Mouse (Mus musculus) lung, postnatal 10 days (tissue): ENCODE measurements around the gene Syngr4.
"Not testable (repeated sequence)": the region's sequence is repeated elsewhere in the genome, so short reads cannot be mapped to it uniquely, and the experiment has no call there.

ENCODE experiments used
- DNase-seq: peaks from one replicate; pipeline ENCODE4 v3.0.0; 2021

Syngr4 gene

DNA sequence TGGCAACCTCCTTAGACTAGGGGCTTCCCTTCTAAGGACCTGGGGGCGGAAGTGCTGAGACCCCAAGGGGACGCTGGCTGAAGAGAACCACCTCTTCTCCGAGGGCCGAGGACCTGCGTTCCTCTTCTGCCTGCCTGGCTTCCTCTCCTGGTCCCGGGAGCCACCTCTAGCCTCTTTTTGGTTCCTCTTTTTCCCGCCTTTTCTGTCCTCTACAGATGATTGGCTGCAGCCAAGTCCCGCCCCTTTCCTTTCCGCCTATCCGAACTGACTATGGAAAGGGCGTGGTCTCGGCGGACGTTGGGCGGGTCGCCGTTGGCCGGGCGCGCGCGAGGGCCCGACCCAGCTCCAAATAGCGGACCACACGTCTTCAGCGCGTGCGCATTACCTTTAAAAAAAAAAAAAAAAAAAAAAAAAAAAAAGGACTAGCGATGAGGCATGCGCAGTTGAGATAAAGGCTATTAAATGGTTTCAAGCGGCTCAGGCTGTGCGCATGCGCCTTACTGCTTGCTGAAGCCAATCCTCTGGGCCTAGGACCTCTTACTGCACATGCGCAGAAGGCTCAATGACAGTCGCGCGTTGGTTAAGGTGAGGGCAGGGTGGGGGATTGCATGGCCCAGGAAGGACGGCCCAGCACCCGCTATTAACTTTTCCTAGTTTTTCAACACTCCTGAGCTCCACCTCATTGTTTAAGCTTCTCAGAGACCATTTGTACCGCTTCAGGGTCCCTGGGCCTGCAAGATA, at the start of gene Syngr4, which contains the start of gene Tmem143:
Syngr4 (minus strand) TSS at position 198 of the 741 bp plus-strand sequence.
Tmem143 (plus strand) TSS at position 425 of the 741 bp plus-strand sequence.
- DNase-seq: peak; percentile 99

DNA sequence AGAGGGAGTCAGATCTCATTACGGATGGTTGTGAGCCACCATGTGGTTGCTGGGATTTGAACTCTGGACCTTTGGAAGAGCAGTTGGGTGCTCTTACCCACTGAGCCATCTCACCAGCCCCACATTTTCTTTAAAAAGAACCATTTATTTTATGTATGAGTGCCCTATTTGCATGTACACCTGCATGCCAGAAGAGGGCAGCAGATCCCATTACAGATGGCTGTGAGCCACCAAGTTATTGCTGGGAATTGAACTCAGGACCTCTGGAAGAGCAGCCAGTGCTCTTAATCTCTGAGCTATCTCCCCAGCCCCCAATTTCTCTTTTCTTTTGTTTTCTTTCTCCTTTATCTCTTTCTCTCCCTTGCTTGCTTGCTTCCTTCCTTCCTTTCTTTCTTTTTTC, 46.8 kb upstream of the Syngr4 start:
- not testable (repeated sequence) for DNase-seq

DNA sequence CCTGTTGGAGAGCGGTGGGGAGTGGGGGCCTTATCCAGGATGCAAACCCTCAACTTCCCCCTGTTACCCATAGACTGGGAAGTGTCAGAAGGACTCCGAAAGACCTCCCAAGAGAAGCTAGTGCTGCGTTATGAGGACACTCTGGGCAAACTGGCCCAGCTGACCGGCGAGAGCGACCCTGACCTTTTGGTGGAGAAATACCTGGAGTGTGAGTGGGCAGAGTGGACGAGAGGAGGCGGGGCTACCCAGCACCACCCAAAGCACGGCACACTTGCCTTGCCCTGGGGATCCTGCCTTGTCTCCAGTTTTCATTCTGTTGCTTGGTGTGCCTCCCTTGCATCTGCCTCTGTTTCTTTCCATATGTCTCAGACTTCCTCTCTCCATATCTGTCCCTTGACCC, 45.5 kb upstream of the Syngr4 start:
- no peak for DNase-seq

DNA sequence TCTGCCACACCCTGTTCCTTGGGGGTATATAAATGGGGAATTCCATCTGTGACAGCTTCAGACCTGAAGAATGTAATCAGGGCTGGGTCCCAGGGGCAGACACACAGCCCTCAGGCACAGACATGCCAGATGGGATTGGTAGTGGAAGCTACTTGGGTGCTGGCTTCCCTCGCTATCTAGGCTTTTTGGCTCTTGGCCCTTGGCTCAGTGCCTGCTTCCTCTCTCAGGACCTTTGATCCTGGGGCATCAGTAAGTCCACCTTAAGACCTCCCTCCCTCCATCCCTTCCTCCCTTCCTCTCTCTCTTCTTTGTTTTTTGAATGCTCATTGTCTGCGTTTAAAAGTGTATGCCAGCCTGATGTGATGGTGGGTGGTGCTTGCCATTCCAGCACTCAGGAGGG, 43.3 kb upstream of the Syngr4 start:
- DNase-seq: no peak

DNA sequence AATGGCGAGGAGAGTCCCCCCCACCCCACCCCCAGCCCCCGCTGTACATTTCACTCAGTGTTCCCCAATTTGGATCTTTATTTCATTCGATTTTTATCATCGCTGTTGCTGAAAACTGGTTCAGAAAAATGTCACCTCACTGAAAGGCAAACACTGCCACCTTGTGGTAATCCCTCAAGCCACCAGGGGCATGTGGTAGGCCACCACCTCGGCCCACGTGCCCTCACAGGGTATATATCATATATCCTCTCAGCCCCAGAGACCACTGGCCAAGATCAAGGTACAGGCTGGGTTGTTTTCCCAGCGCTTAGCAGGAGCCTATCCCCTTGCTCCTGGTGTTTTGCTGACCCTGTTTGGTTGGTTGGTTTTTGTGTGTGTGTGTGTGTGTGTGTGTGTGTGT, 38.6 kb upstream of the Syngr4 start:
- DNase-seq: peak; percentile 82

DNA sequence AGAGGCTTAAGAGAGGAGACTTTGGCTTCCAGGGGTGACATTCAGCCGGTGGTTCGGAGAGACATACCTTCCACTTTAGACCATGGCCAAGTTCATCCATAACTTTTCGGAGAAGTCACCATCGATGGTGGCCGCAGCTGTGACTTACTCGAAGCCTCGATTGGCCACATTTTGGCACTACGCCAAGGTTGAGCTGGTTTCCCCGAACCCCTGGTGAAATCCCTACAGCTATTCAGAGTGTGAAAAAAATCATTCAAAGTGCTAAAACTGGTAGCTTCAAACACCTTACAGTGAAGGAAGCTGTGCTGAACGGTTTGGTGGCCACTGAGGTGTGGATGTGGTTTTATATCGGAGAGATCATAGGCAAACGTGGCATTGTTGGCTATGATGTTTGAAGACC, 37.3 kb upstream of the Syngr4 start:
- not testable (repeated sequence) for DNase-seq

DNA sequence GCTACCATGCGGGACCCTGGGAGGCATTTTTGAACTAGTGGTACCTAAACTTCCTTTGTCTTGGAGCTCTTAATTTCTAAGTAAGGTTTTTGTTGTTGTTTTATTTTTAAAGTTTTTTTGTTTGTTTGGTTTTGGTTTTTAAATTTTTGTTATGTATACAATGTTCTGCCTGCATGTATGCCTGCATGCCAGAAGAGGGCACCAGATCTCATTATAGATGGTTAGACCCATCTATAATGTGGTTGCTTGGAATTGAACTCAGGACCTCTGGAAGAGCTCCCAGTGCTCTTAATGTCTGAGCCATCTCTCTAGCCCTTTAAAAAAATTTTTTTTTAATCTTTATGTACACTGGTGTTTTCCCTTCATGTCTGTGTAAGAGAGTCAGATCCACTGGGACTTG, 33.2 kb upstream of the Syngr4 start:
- DNase-seq: no peak

DNA sequence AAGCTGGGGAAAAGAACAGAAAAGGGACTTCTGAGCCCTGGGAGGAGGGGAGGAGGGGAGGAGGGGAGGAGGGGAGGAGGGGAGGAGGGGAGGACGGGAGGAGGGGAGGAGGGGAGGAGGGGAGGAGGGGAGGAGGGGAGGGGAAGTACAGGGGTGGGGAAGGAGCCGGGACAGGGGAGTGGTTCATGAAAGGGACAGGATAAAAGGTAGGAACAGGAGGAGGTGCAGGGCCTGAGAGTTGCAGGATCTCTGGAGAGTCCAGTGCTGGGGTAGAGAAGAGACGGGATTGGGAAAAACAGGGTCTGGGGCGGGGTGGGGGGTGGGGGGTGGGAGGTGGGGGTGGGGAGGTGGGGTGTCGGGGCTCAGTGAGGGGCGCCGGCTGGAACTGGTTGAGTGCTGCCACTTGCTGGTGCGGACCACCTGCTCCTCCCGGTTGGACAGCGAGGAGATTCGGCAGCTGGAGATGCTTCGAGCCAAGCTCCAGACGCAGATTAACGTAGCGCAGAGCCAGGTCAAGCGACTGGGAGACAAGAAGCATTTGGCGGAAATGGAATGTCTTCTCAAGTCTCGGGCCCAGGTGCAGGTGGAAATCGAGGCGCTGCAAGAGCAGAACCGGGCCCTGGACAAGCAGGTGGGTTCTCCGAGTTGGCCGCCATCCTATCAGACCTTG, 32.2 kb upstream of the Syngr4 start:
- no peak for DNase-seq

DNA sequence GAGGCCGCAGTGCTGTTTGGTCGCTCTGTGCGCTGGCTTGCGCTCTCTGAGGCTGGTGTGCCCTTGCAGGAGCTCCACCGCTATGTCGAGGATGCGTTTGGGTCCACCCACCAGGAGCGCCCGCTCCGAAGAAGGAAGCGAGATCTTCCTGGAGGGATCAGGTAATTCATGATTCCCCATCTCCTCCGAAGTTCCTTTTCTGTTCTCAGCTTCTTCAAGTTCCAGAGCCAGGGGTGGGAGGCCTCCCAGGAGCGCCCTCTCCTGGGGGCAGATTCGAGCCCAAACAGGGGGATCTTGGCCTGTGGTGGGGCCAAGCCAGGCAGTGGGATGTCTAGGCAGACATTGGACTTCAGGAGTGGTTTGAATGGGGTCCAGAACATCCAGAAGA, 27.9 kb upstream of the Syngr4 start:
- DNase-seq: peak; percentile 46

DNA sequence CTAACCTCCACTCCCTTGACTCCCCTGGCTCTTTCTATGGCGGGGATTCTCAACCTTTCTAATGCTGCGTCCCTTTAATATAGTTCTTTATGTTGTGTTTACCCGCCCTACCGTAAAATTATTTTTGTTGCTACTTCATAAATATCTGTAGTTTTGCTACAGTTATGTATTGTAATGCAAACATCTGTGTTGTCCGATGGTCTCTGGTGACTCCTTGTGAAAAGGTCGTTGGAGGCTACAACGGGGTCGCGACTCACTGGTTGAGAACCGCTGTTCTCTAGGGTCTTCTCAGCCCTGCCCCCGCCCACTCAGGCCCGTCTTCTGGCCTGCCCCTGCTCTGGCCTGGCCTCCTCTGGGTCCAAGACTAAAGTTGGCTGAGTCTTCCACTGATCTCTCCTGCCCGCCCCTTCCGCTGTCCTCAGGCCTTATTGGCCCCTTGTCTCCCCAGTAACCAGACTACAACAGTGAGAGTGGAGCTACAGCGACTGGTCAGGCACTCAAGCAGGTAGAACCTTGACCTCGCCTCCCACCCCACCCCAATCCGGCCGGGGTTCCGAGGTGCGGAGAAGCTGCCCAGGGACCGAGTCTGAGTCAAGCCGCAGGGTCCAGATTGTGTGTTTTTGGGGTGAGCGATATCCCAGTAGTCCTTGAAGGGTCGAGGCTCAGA, 27.4 kb upstream of the Syngr4 start, which contains the start of gene Ccdc114:
Ccdc114 (plus strand) TSS at position 311 of the 667 bp plus-strand sequence.
- DNase-seq: peak; percentile 88

DNA sequence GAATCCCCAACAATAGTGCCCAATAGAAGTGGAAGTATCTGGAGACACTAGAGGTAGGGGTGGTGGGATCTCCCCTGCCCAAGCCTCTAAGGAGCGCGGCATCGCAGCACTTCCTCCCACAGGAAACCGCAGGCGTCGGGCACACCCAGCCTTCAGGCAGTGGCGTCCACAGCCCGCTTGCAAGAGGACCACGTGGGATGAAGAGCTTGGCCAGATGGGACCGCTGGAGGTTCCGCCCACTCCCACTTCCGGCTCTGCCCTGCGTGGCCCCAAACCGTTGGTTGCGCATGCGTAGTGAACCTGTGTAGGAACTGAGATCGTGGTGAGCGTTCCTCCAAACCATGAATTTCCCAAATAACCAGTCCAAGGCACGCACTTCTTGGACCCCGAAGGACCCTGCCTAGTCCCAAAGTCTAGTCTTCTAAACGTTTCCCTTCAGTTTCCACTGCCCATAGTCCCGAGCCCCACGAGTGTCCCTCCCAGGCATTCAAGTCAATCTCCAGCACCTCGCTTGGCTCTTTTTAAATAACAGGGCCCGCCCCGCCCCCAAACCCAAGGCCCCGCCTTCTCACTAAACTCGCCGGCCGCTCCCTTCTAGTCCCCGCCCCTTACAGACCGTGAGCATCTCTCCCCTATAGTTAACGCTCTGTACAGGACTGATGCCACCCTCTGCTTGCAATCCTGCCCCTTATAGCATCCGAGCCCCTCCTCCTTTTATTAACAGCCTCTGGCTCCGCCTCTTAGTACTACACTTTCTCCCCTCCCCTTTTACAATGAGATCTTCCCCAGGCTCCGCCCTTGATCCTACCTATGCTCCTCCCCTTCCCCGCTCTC, 26.6 kb upstream of the Syngr4 start:
- peak; percentile 98 for DNase-seq

DNA sequence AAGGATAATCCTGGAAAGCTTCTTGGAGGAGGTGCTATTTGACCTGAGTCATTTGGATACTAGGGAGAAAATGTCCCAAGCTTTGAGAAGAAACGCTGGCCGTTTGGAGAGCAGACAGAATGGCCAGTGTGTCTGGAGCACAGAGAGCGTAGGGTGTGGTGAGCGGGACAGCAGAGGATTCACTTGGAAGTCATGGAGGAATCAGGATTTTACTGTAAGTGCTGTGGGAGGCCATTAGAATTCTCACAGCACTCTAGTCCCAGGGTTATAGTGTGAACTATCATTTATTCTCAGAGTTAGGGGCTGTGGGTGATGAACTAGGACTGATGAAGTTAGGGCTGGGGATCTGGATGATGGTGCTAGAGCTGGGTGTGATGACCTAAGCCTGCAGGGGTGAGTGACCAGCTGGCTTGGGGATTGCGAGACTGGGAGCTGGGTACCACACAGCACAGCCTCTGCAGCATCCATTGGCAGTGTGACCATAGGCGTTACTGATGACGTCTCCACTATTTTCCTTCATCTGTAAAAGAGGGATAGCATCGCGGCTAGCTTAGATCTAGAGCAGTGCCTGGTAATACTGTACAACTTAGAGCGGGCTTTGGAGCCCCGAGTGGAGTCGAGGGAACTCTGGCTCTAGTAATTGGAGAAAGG, 25.6 kb upstream of the Syngr4 start:
- DNase-seq: no peak

DNA sequence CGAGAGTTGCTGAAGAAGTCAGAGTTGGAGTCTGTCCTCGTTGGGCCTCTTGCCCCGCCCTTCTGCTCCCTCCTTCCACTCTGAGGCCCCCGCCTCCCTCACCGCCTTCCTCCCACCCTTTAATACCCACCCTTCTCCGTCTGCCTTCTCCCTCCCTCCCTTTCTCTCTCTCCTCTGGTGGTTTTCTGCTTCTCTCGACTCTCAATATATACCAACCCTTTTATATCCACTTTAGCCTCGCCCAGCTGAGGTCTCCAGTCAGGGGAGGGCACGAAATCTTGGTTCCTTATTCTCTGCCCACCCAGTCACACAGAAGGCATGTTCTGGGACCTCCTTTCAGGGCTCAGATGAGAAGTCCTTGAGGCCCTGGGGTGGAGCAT, 24.7 kb upstream of the Syngr4 start, which contains the start of gene Emp3:
Emp3 (minus strand) TSS at position 163 of the 380 bp plus-strand sequence.
- DNase-seq: peak; percentile 86

DNA sequence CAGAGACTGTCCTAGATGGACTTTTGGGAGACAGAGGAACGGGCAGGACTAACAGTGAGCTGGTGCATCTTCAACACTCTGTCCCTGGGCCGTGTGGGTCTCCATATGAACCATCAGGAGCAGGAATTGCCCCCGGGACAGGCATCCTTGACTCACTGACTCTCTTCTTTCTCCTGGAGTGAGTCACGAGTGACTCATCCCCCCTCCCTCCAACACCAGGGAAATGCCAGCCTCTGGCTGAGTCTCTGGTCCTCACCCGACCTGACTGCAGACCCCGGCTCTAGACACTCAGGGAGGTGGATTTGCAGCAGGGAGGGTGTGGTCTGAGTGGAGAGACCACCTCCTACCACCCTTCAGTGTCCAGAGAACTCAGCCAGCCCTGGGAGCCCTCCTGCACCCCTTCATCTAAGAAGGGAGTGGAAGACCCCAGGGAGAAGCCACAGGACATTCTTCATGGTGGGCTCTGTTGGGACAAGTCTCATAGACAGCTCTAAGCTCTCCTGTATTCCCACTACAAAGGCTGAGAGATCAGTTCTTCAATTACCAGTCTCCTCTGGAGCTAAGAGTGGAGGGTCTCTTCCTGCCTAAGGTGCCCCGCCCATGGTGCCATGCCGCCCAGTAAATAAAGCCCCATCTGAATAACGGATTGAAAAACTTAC, 24.2 kb upstream of the Syngr4 start:
- peak; percentile 57 for DNase-seq

DNA sequence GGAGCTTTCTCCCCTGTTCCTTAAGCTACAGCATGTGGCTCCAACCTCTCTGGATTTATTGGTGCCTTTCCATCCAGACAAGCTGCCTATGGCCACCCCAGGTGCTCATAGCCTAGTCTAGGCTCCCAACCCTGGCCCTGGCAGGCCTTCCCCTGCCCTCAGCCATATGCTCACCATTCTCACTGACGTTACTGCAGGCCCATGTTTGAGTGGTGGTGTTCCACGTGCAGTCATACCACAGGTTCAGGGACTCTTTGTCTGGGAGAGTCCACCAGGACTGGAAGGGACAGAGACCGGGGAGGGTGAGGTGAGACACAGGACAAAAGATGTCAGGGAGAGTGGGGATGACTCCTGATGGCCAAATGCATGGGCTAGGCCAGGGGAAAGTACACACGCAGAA, 23.2 kb upstream of the Syngr4 start:
- DNase-seq: no peak

DNA sequence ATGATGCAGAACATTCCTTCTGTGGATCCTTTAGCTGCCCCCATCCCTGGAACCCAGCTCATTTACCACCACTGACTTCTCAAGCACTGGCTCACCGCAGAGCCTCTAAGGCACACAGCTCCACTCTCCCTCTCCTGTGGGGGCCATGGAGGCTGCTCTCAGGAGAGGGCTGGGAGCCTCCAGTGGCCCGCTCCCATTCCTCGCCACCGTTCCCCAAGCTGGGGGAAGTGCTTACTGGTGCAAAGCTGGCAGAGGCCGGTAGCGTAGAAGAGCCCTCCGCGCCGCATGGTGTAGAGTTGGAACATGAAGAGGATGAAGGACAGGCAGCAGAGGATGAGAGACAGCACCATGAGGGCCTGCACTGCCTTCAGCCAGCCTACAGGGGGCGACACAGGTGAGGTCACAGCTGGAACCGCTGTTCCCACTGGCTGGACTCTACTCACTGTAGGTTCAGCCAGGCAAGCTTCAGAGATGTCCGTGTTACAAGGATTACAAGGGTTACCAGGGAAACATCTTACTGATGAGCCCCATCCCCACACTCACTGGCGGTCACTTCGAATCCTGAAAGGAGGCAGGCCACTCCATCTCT, 22.7 kb upstream of the Syngr4 start:
- DNase-seq: peak; percentile 30

DNA sequence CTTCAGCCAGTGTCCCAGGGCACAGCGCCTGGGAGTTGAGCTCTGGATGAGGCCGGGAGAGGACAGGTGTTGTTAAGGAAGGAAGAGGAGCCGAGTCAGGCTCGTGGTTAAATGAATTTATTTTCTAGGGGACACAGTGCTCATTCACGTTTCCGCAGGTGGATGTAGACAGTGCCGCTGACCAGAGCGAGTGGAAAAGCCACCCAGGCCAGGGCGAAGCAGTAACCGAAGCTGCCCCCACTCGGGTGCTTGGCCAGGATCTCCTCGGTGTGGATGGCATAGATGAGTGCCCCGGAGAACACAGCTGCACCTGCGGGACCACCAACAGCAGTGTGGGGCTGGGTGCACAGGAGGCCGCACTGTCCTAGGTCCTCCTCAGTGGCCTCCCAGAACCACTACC, 21.4 kb upstream of the Syngr4 start:
- no peak for DNase-seq

DNA sequence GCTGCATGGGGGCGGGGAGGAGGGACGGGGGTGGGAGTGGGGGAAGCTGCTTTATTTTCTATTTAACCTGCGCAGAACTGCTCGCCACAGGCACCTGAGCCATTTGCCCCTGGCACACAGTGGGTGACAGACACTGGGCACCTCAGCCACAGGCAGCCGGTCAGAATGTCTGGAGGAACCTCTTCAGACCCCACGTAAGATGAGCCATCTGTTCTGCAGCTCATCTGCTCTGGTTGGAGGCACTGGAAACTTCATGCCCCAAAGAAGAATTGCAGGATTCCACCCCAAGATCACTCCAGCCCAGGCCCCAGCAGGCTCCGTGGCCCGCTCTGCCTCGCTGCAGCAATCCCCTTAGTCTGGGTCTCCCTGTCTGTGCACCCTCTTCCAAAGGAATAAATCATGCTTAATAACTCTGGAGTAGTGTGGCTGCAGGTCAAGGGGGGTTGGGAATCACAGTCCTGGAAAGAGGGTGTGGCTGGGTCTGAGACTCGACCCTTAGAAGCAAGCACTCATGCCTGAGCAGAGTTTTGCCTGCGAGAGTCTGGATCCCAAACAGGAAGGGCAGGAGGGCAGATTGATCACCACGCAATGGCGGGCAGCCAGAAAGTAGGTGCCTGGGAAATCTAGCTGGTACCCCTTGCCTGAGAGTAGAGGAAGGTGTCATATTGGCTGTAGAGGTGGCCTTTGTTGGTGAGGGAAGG, 20.6 kb upstream of the Syngr4 start:
- peak; percentile 33 for DNase-seq

DNA sequence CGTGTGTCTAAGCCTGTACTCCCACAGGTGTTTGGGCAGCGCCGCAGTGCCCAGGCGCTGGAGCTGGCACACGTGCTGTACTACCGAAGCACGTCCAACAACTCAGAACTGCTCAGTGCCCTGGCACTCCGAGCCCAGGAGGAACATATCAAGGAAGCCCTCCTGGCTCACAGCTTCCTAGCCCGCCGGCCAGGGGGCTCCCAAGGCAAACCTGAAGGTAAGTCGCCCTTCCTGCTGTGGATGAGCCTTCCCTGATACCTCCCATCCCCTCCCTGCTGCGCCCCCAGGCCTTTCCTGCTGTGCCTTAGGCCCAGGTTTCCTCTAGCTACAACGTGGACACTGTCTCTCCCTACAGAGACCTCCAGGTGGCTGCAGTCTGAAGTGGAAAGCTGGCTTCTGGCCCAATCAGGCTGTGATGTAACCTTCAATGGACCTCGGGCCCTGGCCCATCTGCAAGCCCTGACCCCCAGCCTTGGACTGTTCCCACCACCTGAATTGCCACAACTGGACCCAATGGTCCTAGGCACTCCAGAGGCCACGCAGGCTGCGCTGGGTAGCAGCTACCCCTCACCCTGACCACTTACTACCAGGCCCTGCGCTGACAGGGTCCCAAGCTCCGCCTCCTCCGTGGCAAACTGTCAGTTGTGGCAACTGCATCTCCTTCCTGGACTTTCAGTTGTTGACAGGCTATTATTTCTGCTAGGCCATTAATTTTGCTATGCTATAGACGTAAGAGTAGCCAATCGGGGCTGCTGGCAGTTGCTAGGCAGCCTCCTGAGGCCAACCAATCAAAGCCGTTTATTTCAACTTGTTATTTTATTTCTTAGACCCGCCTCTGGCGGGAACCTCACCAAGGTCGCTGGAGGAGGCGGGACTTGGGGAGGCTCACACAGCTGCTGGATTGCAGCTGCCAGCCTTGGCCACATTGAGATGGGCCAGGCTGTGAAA, 19.8 kb upstream of the Syngr4 start:
- DNase-seq: peak; percentile 93
